Mouse (Mus musculus) neural tube, embryonic 13.5 days (tissue): Measurements from ENCODE around the gene Npb. TPM values are rescaled to one million over a fixed set of nuclear protein-coding genes. Genes with fewer than 3 reads are reported as not detected.

Experiments used
- ATAC-seq: fragments of 200-750 bp; cut with Nextera tagmentation; 2 replicates; pipeline ENCODE4 v1.8.0; 2017; ENCODE audit warnings: low read depth, mild to moderate bottlenecking, moderate TSS enrichment, moderate library complexity
- H3K27ac ChIP-seq: fragments of 300-500 bp; sonication (generic); replicated peaks from 2 replicates; pipeline ENCODE4 v1.5.1; 2015; ENCODE audit warnings: moderate library complexity, mild to moderate bottlenecking, inconsistent platforms
- H3K27me3 ChIP-seq: fragments of 300-500 bp; sonication (generic); 2 replicates; pipeline ENCODE4 v1.6.1; 2015; ENCODE audit warnings: mild to moderate bottlenecking, inconsistent platforms
- H3K36me3 ChIP-seq: fragments of 300-500 bp; sonication (generic); 2 replicates; pipeline ENCODE4 v1.6.1; 2015; ENCODE audit warnings: mild to moderate bottlenecking, inconsistent platforms
- H3K4me1 ChIP-seq: fragments of 300-500 bp; sonication (generic); replicated peaks from 2 replicates; pipeline ENCODE4 v1.6.1; 2015; ENCODE audit warnings: inconsistent platforms
- H3K4me2 ChIP-seq: fragments of 300-500 bp; sonication (generic); 2 replicates; pipeline ENCODE4 v1.6.1; 2015; ENCODE audit warnings: inconsistent platforms, mild to moderate bottlenecking, moderate library complexity
- H3K4me3 ChIP-seq: fragments of 300-500 bp; sonication (generic); 2 replicates; pipeline ENCODE4 v1.5.1; 2015; ENCODE audit warnings: mild to moderate bottlenecking, inconsistent platforms
- H3K9ac ChIP-seq: fragments of 300-500 bp; sonication (generic); 2 replicates; pipeline ENCODE4 v1.6.1; 2015; ENCODE audit warnings: moderate library complexity, mild to moderate bottlenecking, inconsistent platforms
- H3K9me3 ChIP-seq: fragments of 300-500 bp; sonication (generic); 2 replicates; pipeline ENCODE4 v1.6.1; 2016; ENCODE audit warnings: inconsistent platforms
- WGBS: fragments of 180-500 bp; shearing (Covaris S2); methylation state at CpG from one replicate; pipeline ENCODE4 v1.1.7; 2015; 5-methylcytosine and 5-hydroxymethylcytosine counted together
- polyA plus RNA-seq: library from polyadenylated mRNA; unstranded; fragments of >200 nt; fragmentation: Nextera tagmentation; extraction: Ambion mirVana; gene quantifications from 2 replicates; pipeline ENCODE4 v1.2.1, GENCODE M21; 2015

Npb gene
- polyA plus RNA-seq, 1 experiment from 2014 or later = 0.81 TPM

DNA sequence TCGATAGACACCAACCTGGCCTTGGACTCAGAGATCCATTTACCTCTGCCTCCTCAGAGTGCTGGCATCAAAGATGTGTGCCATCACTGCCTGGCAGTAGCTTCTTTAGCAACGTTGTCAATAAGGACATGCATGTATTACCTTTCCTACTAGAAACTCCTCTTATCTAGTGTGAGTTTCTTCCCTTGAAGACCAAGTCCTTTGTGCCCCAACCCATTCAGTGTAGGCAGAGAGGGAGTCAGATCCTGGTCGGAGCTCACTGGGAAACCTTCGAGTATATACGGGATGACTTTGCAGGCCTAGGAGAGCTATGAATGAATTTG, 34.0 kb upstream of the Npb start:
- Histone ChIP-seq H3K9ac (peak overlapping the region; percentile 84), H3K27ac (peak overlapping the region; percentile 90; the same call in 1 of the 2 replicates), H3K36me3 (peaks cover 47% of the 10 kb centered on the region), H3K4me2 (peak overlapping the region; percentile 90), H3K4me1 (peaks cover 40% of the 10 kb centered on the region), H3K9me3 (no peaks in the 10 kb centered on the region), H3K27me3 (no peaks in the 10 kb centered on the region), H3K4me3 (peak overlapping the region; percentile 89)
- ATAC-seq = no peak
- 41% methylated on average over 5 of the region's 5 CpGs for WGBS

- 76% methylated on average over 2 of the region's 2 CpGs for WGBS
- Histone ChIP-seq H3K9ac (0 out of 2 replicates have a peak overlapping the region, but pooled peaks have one; percentile 84), H3K27me3 (no peaks in the 10 kb centered on the region)
These were observed 33.2 kb upstream of the Npb start for GRCm38 (mm10) chr11:120575046-120575445.

DNA sequence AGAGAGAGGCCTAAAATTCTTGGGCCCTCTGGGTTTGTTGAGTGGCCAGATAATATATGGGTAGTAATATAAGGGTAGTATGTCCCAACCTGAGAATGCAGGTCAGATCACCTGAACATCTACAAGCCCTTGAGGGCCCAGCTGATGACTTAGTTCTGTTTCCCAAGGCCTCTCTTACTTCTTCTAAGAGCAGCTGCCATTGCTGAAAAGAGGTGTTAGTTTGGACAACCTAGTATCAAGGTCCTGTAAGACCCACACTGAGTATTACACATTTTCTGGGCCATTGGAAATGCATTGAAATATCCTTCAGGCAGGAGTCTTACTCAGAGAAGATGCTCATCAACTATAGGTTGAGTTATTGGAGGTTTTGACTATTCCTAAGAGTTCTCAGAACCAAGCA, 32.3 kb upstream of the Npb start:
- Histone ChIP-seq H3K4me2 (no peak overlapping the region), H3K9me3 (no peaks in the 10 kb centered on the region), H3K4me1 (peaks cover 53% of the 10 kb centered on the region), H3K9ac (no peak overlapping the region), H3K27me3 (no peaks in the 10 kb centered on the region), H3K36me3 (peaks cover 37% of the 10 kb centered on the region), H3K4me3 (no peak overlapping the region), H3K27ac (no peak overlapping the region)
- no peak for ATAC-seq

More at GRCm38 (mm10) chr11:120575046-120575445, 33.2 kb upstream of the Npb start:
- Histone ChIP-seq H3K4me1 (peaks cover 48% of the 10 kb centered on the region), H3K36me3 (peaks cover 46% of the 10 kb centered on the region), H3K27ac (no peak overlapping the region), H3K4me2 (no peak overlapping the region), H3K9me3 (no peaks in the 10 kb centered on the region), H3K4me3 (no peak overlapping the region)
- no peak for ATAC-seq

DNA sequence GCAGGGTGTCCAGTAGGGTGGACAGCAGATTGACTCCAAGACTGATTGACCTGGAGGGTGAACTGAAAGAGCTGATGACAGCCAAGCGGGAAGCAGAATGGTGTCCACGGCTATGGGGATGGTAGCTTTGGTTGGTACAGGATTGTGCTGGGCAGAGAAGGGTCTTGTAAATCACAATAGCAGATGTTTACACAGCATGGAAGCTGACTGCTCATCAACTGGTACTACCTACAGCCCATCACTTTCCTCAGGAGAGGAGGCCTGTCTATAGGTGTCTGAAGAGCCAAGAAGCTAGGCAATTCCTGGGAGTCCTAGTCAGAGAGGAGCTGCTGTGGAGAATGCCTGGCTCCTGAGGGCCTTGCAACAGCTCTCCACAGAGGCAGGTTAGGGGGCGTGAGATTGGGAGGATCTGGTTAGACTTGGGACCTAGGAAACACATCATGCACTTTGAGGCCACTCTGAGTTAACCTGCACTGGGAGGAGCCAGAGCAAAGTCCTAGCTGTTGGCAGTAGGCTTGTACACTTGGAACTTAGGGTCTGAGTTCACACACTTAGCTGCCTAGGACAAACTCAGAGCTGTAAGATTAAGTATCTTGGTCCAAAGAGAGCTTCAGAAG, 31.8 kb upstream of the Npb start:
- peaks cover 32% of the 10 kb centered on the region for H3K36me3 ChIP-seq
- no peak overlapping the region for H3K27ac ChIP-seq
- 91% methylated on average over 3 of the region's 3 CpGs for WGBS
- H3K4me1 ChIP-seq = peaks cover 48% of the 10 kb centered on the region
- no peak overlapping the region for H3K9ac ChIP-seq
- no peak overlapping the region for H3K4me3 ChIP-seq
- H3K9me3 ChIP-seq = no peaks in the 10 kb centered on the region
- no peak overlapping the region for H3K4me2 ChIP-seq
- no peaks in the 10 kb centered on the region for H3K27me3 ChIP-seq
- no peak for ATAC-seq

DNA sequence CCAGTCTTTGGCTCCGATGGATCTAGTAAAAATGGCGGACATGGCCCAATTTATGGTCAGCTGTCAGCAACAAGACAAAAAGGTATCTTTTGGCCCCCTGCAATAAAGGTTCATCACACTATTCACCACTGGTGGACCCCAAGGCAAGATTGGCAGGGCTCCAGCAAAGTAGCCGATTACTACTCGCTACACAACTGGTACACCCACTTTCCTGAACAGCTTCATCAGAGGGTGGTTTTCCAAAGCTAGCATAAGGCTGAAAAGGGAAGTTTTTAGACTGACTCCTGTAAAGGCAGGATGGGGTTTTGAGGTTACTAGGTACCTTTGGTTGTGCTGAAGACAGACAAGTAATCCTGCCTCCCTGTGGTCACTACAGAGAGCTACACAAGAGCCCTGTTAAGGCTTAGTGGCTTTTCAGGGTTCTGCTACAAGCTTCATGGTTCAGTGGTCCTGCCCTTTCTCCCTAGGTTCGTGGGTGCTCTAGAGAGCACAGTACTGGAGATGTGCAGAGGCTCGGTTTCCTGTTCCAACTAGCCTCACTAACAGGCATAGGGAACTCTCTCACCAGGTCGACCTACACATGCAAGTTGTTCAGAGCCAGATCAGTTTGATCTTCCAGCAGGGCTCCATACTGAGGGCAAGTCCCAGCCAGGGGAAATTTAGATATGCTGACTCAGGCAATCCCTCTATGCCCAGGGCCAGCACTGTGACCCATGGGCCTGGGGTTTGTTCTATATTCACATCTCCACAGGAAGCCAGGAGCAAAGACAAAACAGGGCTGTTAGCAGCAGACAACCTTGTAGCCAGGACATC, 30.9 kb upstream of the Npb start:
- Histone ChIP-seq H3K27ac (no peak overlapping the region), H3K4me1 (peaks cover 47% of the 10 kb centered on the region), H3K27me3 (no peaks in the 10 kb centered on the region), H3K4me2 (no peak overlapping the region), H3K9ac (no peak overlapping the region), H3K36me3 (peaks cover 32% of the 10 kb centered on the region), H3K4me3 (no peak overlapping the region), H3K9me3 (no peaks in the 10 kb centered on the region)
- 84% methylated on average over 7 of the region's 7 CpGs for WGBS
- no peak for ATAC-seq

- H3K27me3 ChIP-seq = no peaks in the 10 kb centered on the region
- H3K9ac ChIP-seq = 0 out of 2 replicates have a peak overlapping the region, but pooled peaks have one; percentile 97
- 0 out of 2 replicates have a peak overlapping the region, but pooled peaks have one; percentile 10 for H3K27ac ChIP-seq
- H3K4me1 ChIP-seq = peaks cover 49% of the 10 kb centered on the region
- no peak overlapping the region for H3K4me3 ChIP-seq
- ATAC-seq = no peak
- H3K36me3 ChIP-seq = peaks cover 32% of the 10 kb centered on the region
- WGBS = 86% methylated on average over 10 of the region's 10 CpGs
- H3K9me3 ChIP-seq = no peaks in the 10 kb centered on the region
- no peak overlapping the region for H3K4me2 ChIP-seq
These were observed 30.1 kb upstream of the Npb start for GRCm38 (mm10) chr11:120578024-120578693.

DNA sequence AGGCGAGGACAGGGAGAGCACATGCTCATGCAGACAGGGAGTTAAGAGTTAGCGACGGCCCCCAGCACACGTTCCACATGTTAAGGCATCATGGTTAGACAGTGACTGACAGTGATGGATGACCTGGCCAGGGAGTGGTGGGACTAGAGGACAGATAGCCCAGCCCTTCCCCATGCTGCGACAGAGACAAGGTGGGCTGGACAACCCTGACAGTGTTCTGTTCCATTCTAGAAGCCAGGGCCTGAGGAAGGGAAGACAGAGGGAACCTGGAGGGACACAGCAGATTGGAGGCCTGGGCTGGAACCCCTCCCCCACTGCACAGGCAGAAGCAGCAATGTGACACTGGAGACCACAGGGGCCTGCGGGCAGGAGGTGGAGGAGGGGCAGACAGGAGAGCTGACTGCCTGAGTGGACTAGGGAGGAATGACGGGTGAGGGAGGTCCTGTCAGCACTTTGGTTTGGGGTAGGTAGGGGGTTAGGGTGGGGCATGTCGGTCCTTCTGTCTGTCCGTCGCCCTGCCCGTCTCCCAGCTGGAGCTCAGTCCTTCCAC, 29.5 kb upstream of the Npb start:
- Histone ChIP-seq H3K4me3 (no peak overlapping the region), H3K4me1 (peaks cover 47% of the 10 kb centered on the region), H3K9me3 (no peaks in the 10 kb centered on the region), H3K36me3 (peaks cover 32% of the 10 kb centered on the region), H3K27me3 (no peaks in the 10 kb centered on the region), H3K9ac (peak overlapping the region; percentile 97), H3K27ac (0 out of 2 replicates have a peak overlapping the region, but pooled peaks have one; percentile 97), H3K4me2 (no peak overlapping the region)
- no peak for ATAC-seq
- 87% methylated on average over 11 of the region's 11 CpGs for WGBS

DNA sequence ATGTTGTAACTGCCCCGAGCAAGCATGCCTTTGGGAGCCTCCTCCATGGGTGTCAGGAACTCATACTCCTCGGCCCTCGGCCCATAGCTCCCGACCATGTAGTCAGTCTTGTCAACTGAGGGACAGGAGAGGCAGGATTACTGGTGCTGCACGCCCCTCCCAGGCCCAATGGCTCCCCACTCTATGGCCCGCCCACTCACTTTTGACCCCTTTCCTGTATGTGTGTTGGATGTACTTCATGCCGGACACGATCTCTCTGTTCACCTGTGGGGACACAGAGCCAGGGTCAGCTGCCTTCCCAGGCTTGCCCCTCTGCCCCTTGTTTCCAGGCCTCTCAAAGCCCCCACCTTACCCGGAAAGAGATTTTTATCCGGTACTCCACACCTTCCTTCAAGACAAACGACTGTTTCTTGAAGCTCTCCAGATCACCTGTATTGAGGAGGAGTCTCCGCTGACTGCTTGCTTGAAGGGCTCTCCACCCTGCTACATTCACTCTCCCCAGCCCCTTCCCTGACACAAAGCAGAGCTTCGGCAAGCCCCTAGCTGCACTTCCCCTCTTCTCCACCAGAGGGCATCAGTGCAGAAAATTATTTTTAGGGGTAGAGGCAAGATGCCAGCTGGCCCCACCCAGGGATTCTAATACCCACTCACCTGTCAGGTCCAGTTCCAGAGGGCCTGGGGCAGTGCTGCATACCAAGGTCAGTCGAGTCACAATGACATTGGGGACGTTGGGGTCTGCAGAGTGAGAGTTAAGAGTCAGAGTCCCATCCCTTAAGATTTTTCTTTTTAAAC, 28.8 kb upstream of the Npb start:
- H3K4me2 ChIP-seq = peak overlapping the region; percentile 98
- H3K27ac ChIP-seq = peak overlapping the region; percentile 97; the same call in 1 of the 2 replicates
- H3K36me3 ChIP-seq = peaks cover 40% of the 10 kb centered on the region
- peaks cover 40% of the 10 kb centered on the region for H3K4me1 ChIP-seq
- WGBS = 72% methylated on average over 15 of the region's 15 CpGs
- no peaks in the 10 kb centered on the region for H3K9me3 ChIP-seq
- H3K27me3 ChIP-seq = no peaks in the 10 kb centered on the region
- peak overlapping the region; percentile 78 for H3K4me3 ChIP-seq
- peak overlapping the region; percentile 97 for H3K9ac ChIP-seq
- no peak for ATAC-seq

GRCm38 (mm10) chr11:120580190-120580589, 28.1 kb upstream of the Npb start:
- H3K4me1 ChIP-seq = peaks cover 35% of the 10 kb centered on the region
- peaks cover 47% of the 10 kb centered on the region for H3K36me3 ChIP-seq
- 63% methylated on average over 7 of the region's 7 CpGs for WGBS
- no peaks in the 10 kb centered on the region for H3K27me3 ChIP-seq
- peak overlapping the region; percentile 98 for H3K4me2 ChIP-seq
- no peak for ATAC-seq
- peak overlapping the region; percentile 97 for H3K27ac ChIP-seq
- H3K4me3 ChIP-seq = peak overlapping the region; percentile 78
- no peaks in the 10 kb centered on the region for H3K9me3 ChIP-seq
- H3K9ac ChIP-seq = peak overlapping the region; percentile 97

DNA sequence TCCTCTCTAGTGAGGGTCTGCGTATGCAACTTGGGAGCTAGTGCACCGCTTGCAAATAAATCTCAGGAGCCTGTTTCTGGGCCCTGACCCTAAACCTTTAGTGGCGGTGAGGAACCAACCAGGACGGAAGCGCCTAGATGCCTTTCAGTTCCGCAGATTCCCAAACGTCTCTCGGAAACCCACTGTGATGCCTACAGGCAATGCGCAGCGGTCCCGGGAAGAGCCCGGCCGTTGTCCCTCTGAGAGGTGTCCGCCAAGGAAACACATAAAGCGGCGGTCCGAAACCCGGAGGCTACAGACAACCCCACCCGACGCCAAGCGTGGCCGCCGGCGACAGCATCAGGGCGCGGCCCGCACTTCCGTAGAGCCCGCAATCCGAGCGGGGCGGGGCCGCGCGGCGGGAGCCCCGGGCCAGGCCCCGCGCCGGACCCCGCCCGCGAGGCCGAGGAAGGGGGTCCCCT, 27.4 kb upstream of the Npb start:
- Histone ChIP-seq H3K9me3 (no peaks in the 10 kb centered on the region), H3K9ac (peak overlapping the region; percentile 97), H3K27me3 (no peaks in the 10 kb centered on the region), H3K4me3 (peak overlapping the region; percentile 78), H3K27ac (peak overlapping the region; percentile 97), H3K4me2 (peak overlapping the region; percentile 98), H3K36me3 (peaks cover 54% of the 10 kb centered on the region), H3K4me1 (peaks cover 35% of the 10 kb centered on the region)
- ATAC-seq = peak; percentile 36; the same call in 1 of the 2 replicates
- WGBS = under 1% methylated on average over 44 of the region's 44 CpGs

DNA sequence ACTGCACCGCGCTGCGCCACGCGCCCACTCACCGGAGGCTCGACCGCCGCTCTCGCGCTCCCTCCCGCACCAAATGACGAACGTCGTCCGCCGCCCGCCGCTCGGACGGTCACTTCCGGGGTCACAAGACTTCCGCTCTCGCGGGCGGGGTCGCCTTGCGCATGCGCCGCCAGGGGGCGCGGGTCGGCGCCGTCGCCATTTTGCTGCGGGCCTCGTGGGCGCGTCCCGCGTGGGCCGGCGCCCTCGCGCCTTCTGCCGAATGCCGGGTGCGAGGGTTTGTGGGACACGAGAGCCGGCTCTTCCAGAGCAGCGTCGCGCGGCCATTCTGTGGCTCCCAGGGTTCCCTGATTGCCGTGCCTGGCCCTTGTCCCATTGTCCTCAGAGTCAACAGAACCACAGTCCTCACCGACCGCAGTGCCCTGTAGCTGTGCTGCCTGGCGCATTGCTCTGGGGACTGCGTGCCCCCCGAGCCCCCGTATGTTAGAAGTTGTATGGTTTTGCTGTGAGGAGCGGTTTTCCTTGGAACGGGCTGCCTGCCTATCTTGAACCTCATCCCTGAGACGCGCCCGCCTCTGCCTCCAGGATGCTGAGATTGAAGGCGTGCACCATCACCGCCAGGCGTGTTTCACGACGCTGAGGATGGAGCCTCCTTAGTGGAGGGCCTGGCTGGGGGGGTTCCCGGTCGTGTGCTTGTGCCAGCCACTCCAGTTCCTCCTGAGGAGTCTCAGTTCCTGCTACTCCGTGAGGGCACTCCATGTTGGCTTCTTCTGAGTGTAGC, 26.6 kb upstream of the Npb start, which contains the start of gene Arhgdia:
TSS of gene Arhgdia (minus strand) at position 135 of the 778 bp plus-strand sequence.
- H3K27me3 ChIP-seq = no peaks in the 10 kb centered on the region
- H3K4me2 ChIP-seq = peak within 1 kb of the TSS; percentile 98
- H3K9ac ChIP-seq = peak within 1 kb of the TSS; percentile 97
- peak; percentile 66 for ATAC-seq
- peaks cover 35% of the 10 kb centered on the region for H3K4me1 ChIP-seq
- peaks cover 61% of the 10 kb centered on the region for H3K36me3 ChIP-seq
- 6% methylated on average over 68 of the region's 75 CpGs for WGBS
- no peaks in the 10 kb centered on the region for H3K9me3 ChIP-seq
- H3K4me3 ChIP-seq = peak within 1 kb of the TSS; percentile 78
- peak within 1 kb of the TSS; percentile 97 for H3K27ac ChIP-seq
